Mouse (Mus musculus): ENCODE measurements around the gene Ptpn3. TPM values are rescaled to one million over a fixed set of nuclear protein-coding genes. Genes with fewer than 3 reads are reported as not detected.
A peak's percentile ranks its signal among the peaks of the same experiment; 100 is the strongest.

Ptpn3 gene
- polyA plus RNA-seq (2014; fragmentation: Nextera tagmentation; extraction: Ambion mirVana) = 4.4 and 4.9 TPM in 2 replicates

DNA sequence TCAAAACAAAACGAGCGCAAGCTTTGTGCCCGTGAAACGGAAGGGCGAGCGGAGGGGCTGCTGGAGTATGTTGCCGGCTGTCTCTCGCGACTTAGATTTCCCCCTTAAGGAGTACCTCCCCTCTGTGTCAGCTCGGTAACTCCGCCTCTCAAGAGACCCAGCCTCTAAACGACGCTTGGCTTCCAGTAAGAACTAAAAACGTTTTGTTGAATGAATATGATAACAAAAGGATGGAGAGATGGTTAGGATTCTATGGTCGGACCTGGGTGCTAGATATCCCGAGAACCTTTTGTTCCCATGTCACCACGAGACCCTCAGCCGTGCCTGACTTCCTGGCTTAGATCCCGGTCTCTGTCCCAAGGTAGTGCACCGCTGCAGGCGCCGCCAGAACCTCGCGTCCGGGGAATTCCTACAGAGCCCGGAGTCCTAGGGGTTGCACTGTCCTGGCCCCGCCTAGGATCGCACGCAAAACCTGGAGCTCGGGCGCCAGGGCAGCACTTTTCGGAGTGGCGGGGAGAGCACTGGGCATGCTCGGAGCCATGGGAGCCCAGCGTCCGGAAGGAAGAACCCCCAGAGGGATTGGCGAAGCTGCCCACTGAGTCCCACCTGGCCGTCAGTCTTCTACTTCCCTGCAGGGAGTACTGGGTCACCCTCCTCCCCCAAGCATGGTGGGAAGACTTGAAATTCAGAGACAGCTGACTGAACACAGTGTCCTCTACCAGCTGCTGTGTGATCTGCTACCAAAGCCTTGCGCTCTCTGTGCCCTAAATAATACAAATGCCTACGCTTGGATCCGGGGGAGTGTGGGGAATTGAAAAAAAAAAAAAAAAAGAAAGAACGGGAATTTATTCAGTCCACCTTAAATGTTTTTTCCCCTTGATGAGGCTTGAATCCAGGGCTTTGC, at the start of gene Ptpn3:
Gene Ptpn3 (minus strand): TSS at position 428 of the 904 bp plus-strand sequence.
- H3K4me3 ChIP-seq (ENCODE audit: low read depth, low read length) = peak within 1 kb of the TSS; percentile 79
- DNase-seq (peak; percentile 91), ATAC-seq (ENCODE audit: insufficient read depth) (peak; percentile 93)
- peak within 1 kb of the TSS; percentile 90 for H3K4me2 ChIP-seq
- H3K4me1 ChIP-seq (ENCODE audit: insufficient read depth) = peaks cover 5% of the 10 kb centered on the region; the same call in 1 of the 2 replicates
- H3K9me3 ChIP-seq (ENCODE audit: low read depth, low read length) = no peaks in the 10 kb centered on the region
- H3K27ac ChIP-seq (ENCODE audit: low read depth) = peak within 1 kb of the TSS; percentile 81
- peak within 1 kb of the TSS; percentile 43 for H3K9ac ChIP-seq
- TF ChIP-seq CTCF (IDR thresholded peaks at IDR 0.05; ENCODE audit: low read depth) = no peak
- H3K27me3 ChIP-seq (ENCODE audit: insufficient read depth, low read length) = peaks cover 11% of the 10 kb centered on the region; the same call in 1 of the 2 replicates
- H3K36me3 ChIP-seq (ENCODE audit: insufficient read depth) = no peaks in the 10 kb centered on the region
- under 1% methylated on average over 42 of the region's 42 CpGs for WGBS

DNA sequence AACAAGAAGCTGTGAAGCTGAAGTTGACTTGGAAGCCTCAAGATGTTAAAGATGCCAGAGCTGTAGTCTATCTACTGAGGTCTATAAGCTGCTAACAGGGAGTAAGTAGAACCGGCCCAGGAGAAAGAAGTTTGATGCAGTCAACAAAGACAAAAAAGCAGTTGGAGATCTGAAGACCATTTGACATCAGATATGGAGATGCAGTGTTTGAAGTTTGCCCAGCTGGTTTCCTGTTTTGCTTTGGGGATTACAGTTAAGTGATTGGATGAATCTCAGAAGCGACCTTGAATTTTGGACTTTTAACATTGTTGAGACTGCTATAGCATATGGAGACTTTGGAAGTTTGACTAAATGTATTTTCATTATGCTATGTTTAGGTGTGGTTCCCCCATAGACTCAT, 48.9 kb upstream of the Ptpn3 start:
- ATAC-seq (ENCODE audit: insufficient read depth) (no peak), DNase-seq (no peak)
- no peaks in the 10 kb centered on the region for H3K36me3 ChIP-seq (ENCODE audit: insufficient read depth)
- no peak overlapping the region for H3K9ac ChIP-seq
- no peaks in the 10 kb centered on the region for H3K4me1 ChIP-seq (ENCODE audit: insufficient read depth)
- H3K27me3 ChIP-seq (ENCODE audit: insufficient read depth, low read length) = no peaks in the 10 kb centered on the region
- no peak overlapping the region for H3K4me2 ChIP-seq
- TF ChIP-seq CTCF (IDR thresholded peaks at IDR 0.05; ENCODE audit: low read depth) = no peak
- 91% methylated on average over 2 of the region's 2 CpGs for WGBS
- no peak overlapping the region for H3K27ac ChIP-seq (ENCODE audit: low read depth)
- no peaks in the 10 kb centered on the region for H3K9me3 ChIP-seq (ENCODE audit: low read depth, low read length)
- no peak overlapping the region for H3K4me3 ChIP-seq (ENCODE audit: low read depth, low read length)

DNA sequence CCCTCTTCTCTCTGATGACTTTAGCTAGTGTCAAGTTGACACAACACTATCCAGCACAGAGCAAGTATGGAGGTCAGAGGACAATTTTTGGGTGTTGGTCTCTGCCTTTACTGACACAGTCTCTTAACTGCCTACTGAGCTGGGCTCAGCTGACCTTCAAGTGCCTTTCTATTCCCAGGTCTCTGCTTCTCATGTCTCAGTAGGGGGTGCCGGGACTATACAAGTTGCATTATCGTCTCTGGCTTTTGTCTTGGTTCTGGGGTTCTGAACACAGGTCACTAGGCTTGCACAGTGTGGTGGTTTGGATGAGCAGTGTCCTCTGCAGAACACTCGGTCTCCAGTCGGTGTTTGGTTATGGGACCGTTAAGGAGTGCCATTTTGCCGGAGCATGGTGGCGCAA, 42.4 kb upstream of the Ptpn3 start:
- H3K4me3 ChIP-seq (ENCODE audit: low read depth, low read length) = no peak overlapping the region
- H3K9ac ChIP-seq = no peak overlapping the region
- DNase-seq = no peak
- H3K36me3 ChIP-seq (ENCODE audit: insufficient read depth) = no peaks in the 10 kb centered on the region
- no peak overlapping the region for H3K4me2 ChIP-seq
- ATAC-seq (ENCODE audit: insufficient read depth) = no peak
- WGBS = 95% methylated on average over 7 of the region's 7 CpGs
- no peaks in the 10 kb centered on the region for H3K27me3 ChIP-seq (ENCODE audit: insufficient read depth, low read length)
- no peaks in the 10 kb centered on the region for H3K4me1 ChIP-seq (ENCODE audit: insufficient read depth)
- H3K9me3 ChIP-seq (ENCODE audit: low read depth, low read length) = no peaks in the 10 kb centered on the region
- no peak for TF ChIP-seq CTCF (IDR thresholded peaks at IDR 0.05; ENCODE audit: low read depth)
- no peak overlapping the region for H3K27ac ChIP-seq (ENCODE audit: low read depth)

DNA sequence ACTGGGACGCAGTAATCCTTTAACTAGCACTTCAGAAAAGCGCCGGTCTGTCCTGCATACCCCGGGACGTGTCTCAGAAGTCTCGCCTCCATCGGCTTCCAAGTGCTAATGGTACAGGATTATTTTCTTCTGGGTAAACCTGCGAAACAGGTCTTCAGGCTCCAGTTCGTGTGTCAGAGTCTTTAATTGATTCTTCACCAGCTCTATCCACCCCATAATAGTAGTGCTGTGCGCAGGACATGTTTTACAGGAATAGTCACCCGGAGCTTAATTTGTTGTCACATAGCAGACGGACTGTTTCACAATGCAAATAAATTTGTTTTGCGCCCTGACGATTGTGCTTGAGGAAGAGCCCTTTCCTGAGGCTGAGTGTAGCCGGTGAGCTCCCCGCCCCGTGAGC, 37.3 kb upstream of the Ptpn3 start:
- no peaks in the 10 kb centered on the region for H3K4me1 ChIP-seq (ENCODE audit: insufficient read depth)
- no peak for TF ChIP-seq CTCF (IDR thresholded peaks at IDR 0.05; ENCODE audit: low read depth)
- ATAC-seq (ENCODE audit: insufficient read depth) (no peak), DNase-seq (peak; percentile 30)
- H3K9ac ChIP-seq = no peak overlapping the region
- no peaks in the 10 kb centered on the region for H3K9me3 ChIP-seq (ENCODE audit: low read depth, low read length)
- H3K27me3 ChIP-seq (ENCODE audit: insufficient read depth, low read length) = no peaks in the 10 kb centered on the region
- no peak overlapping the region for H3K4me3 ChIP-seq (ENCODE audit: low read depth, low read length)
- H3K27ac ChIP-seq (ENCODE audit: low read depth) = no peak overlapping the region
- H3K36me3 ChIP-seq (ENCODE audit: insufficient read depth) = no peaks in the 10 kb centered on the region
- WGBS = 60% methylated on average over 17 of the region's 17 CpGs
- peak overlapping the region; percentile 16; the same call in 1 of the 2 replicates for H3K4me2 ChIP-seq

DNA sequence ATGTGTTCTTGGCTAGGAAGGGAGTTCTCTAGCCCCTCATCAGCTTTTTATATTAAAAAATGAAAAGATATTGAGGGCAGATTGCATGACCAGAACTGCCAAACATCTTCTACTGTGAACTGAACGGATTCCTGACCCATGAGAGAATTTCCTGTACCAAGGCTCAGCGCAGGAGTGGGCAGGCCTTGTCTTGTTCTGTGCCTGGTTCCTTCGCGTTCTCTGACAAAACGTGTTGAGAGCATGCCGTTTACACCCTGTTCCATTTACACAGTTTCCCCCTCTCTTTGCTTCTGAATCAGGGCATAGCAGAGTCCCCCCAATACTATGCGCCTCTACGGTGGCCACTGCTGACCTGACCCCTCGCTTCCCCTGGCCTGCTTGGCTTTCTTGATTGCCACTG, 36.4 kb upstream of the Ptpn3 start:
- ATAC-seq (ENCODE audit: insufficient read depth) = no peak
- no peak overlapping the region for H3K4me3 ChIP-seq (ENCODE audit: low read depth, low read length)
- H3K27me3 ChIP-seq (ENCODE audit: insufficient read depth, low read length) = no peaks in the 10 kb centered on the region
- H3K9me3 ChIP-seq (ENCODE audit: low read depth, low read length) = no peaks in the 10 kb centered on the region
- DNase-seq = no peak
- H3K9ac ChIP-seq = no peak overlapping the region
- no peaks in the 10 kb centered on the region for H3K36me3 ChIP-seq (ENCODE audit: insufficient read depth)
- H3K4me1 ChIP-seq (ENCODE audit: insufficient read depth) = no peaks in the 10 kb centered on the region
- WGBS = 74% methylated on average over 9 of the region's 9 CpGs
- no peak for TF ChIP-seq CTCF (IDR thresholded peaks at IDR 0.05; ENCODE audit: low read depth)
- H3K4me2 ChIP-seq = no peak overlapping the region
- H3K27ac ChIP-seq (ENCODE audit: low read depth) = no peak overlapping the region; the same call in 1 of the 2 replicates

DNA sequence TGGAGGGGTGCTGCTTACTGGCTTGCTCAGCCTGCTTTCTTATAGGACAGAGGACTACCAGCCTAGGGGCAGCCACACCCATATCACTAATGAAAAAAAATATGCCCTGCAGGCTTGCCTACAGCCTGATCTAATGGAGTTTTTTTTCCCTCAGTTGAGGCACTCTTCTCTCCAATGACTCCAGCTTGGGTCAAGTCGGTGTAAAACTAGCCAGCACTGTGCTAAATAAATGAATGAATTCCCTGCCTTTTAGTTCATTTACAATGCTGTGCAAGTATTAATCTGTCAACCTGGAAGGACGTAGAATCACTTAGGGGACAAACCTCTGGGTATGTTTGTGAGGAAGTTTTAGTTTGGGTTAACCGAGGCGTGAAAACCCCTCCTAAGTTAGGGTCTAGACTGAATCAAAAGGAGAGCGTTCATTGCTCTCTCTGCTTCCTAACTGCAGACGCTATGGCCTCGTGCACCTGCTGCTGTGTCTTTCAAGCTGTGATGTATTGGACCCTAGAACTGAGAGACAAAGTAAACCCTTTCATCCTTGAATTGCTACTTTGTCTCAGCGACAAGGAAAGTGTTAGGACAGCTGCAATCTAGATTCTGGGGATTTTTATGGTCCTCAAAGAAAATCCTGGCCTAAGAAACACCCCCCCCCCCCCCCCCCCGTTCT, 33.5 kb upstream of the Ptpn3 start:
- Histone ChIP-seq H3K36me3 (ENCODE audit: insufficient read depth) (no peaks in the 10 kb centered on the region), H3K27me3 (ENCODE audit: insufficient read depth, low read length) (no peaks in the 10 kb centered on the region), H3K9me3 (ENCODE audit: low read depth, low read length) (no peaks in the 10 kb centered on the region), H3K27ac (ENCODE audit: low read depth) (no peak overlapping the region), H3K4me2 (no peak overlapping the region), H3K4me1 (ENCODE audit: insufficient read depth) (no peaks in the 10 kb centered on the region), H3K9ac (no peak overlapping the region), H3K4me3 (ENCODE audit: low read depth, low read length) (no peak overlapping the region)
- 65% methylated on average over 9 of the region's 9 CpGs for WGBS
- no peak for ATAC-seq (ENCODE audit: insufficient read depth)
- no peak for TF ChIP-seq CTCF (IDR thresholded peaks at IDR 0.05; ENCODE audit: low read depth)
- no peak for DNase-seq

DNA sequence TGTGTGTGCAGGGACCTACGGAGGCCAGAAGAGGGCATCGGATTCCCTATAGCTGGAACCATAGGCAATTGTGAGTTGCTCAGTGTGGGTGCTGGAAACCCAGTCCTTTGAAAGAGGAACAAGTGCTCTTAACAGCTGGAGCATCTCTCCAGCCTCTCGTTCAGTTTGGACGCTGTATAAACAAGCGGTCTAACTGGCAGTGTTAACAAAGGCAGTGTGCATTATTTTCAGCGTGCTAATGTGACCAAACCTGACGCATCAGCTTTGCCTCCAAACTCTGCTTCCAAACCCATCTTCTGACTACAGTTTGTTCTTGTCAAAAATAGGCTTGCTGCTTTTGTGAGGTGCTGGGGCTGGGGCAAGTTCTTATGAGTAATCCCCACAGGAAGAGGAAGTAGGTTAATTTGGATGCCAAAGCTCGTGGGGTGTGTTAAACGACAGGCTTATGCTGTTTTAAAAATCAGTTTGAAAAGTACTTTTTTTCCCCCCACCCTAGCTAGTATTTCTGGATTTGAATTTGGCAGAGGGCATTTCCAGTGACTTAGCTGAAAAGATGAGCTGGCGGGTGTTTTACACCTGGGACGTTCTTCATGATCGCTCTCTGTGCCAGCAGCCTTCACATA, 32.4 kb upstream of the Ptpn3 start:
- peak; percentile 73 for ATAC-seq (ENCODE audit: insufficient read depth)
- no peak for TF ChIP-seq CTCF (IDR thresholded peaks at IDR 0.05; ENCODE audit: low read depth)
- H3K27me3 ChIP-seq (ENCODE audit: insufficient read depth, low read length) = no peaks in the 10 kb centered on the region
- no peak overlapping the region for H3K9ac ChIP-seq
- H3K4me3 ChIP-seq (ENCODE audit: low read depth, low read length) = no peak overlapping the region
- H3K4me2 ChIP-seq = no peak overlapping the region
- H3K36me3 ChIP-seq (ENCODE audit: insufficient read depth) = no peaks in the 10 kb centered on the region
- 64% methylated on average over 12 of the region's 12 CpGs for WGBS
- H3K4me1 ChIP-seq (ENCODE audit: insufficient read depth) = no peaks in the 10 kb centered on the region
- no peaks in the 10 kb centered on the region for H3K9me3 ChIP-seq (ENCODE audit: low read depth, low read length)
- H3K27ac ChIP-seq (ENCODE audit: low read depth) = no peak overlapping the region
- DNase-seq = peak; percentile 67

All from lung, embryonic 14.5 days (tissue).